Mouse (Mus musculus) neural tube, embryonic 12.5 days (tissue): ENCODE measurements at regions not wholly inside any gene's neighbourhood (a gene's known extent, or its start where the extent isn't known, plus 50 kb on each side); places are given as distances from the start of the nearest gene placed in this dataset.
"Not testable (repeated sequence)": the region's sequence is repeated elsewhere in the genome, so short reads cannot be mapped to it uniquely, and the experiment has no call there.

ENCODE experiments used
- ATAC-seq: fragments of 200-750 bp; cut with Nextera tagmentation; 2 replicates; pipeline ENCODE4 v1.8.0; 2017; ENCODE audit warnings: low read depth, mild to moderate bottlenecking, moderate TSS enrichment, moderate library complexity; ENCODE audit not compliant: low FRiP score
- H3K27ac ChIP-seq: fragments of 300-500 bp; sonication (generic); 2 replicates; pipeline ENCODE4 v1.5.1; 2016
- H3K27me3 ChIP-seq: fragments of 300-500 bp; sonication (generic); replicated peaks from 2 replicates; pipeline ENCODE4 v1.6.1; 2016; ENCODE audit warnings: mild to moderate bottlenecking
- H3K36me3 ChIP-seq: fragments of 300-500 bp; sonication (generic); 2 replicates; pipeline ENCODE4 v1.6.1; 2016; ENCODE audit warnings: mild to moderate bottlenecking
- H3K4me1 ChIP-seq: fragments of 300-500 bp; sonication (generic); 2 replicates; pipeline ENCODE4 v1.6.1; 2016
- H3K4me2 ChIP-seq: fragments of 300-500 bp; sonication (generic); replicated peaks from 2 replicates; pipeline ENCODE4 v1.6.1; 2016; ENCODE audit warnings: mild to moderate bottlenecking
- H3K4me3 ChIP-seq: fragments of 300-500 bp; sonication (generic); 2 replicates; pipeline ENCODE4 v1.5.1; 2016
- H3K9ac ChIP-seq: fragments of 300-500 bp; sonication (generic); 2 replicates; pipeline ENCODE4 v1.6.1; 2016; ENCODE audit warnings: mild to moderate bottlenecking
- H3K9me3 ChIP-seq: fragments of 300-500 bp; sonication (generic); 2 replicates; pipeline ENCODE4 v1.6.1; 2016; ENCODE audit warnings: mild to moderate bottlenecking
- WGBS: fragments of 180-500 bp; shearing (Covaris S2); methylation state at CpG from one replicate; pipeline ENCODE4 v1.1.7; 2016; 5-methylcytosine and 5-hydroxymethylcytosine counted together

DNA sequence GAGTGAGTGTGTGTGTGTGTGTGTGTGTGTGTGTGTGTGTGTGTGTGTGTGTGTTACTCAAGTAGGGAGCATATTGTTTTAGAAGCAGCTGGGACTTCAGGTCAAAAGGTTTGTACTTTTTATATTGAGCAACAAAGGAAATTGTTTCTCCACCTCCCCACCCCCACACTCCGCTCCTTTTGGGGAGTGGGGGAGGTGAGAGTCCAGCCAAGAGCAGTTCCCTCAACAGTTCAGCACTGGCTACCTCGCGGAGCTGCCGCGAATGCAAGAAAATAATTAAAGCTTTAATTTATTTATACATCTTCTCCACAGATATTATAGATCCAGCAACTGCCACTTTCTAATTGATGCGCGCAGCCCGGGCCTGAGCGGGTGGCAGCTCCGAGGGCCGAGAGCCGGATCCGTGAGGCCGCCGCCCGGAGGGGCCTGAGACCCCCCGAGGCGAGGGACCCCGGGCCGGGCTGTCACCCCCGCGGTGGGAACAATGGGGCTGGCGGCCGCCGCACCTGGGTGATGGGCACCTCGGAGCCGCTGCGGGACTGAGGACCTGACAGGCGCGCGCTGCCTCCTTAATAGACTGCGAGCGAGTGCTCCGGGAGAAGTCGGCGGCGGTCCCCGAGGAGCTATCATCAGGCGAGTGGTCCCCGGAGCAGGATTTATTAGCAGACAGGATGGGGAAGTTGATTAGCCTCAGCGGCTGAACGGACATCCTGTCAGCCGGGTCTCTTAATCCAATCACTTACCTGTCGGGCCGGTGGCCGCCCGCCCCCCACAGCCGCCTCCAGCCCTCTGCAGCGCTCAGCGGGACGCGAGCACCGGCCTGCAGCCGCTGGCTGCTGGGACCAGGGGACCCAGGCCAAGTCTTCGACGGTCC, 124.4 kb downstream of the Melk start:
- WGBS = under 1% methylated on average over 56 of the region's 56 CpGs

DNA sequence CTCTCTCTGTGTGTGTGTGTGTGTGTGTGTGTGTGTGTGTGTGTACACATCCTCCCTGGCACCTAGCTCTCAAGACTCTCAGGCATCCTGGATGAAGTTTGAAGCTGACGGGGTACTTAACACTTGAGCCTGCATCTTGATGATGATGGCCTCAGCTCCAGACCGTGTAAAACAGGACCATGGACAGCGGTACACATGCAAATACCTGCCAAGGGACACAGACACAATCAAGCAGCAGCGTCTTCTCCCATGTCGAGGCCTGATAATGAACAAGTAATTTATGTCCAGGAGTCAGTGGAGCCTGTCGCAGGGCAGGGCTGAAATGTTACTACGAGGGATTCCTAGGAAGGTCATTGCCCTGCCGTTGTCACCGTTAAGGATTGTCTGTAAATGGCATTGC, 133.9 kb downstream of the Melk start:
- no peaks in the 10 kb centered on the region for H3K9me3 ChIP-seq
- ATAC-seq = no peak
- no peaks in the 10 kb centered on the region for H3K36me3 ChIP-seq
- H3K4me1 ChIP-seq = no peaks in the 10 kb centered on the region
- H3K4me2 ChIP-seq = no peak overlapping the region
- WGBS = 33% methylated on average over 9 of the region's 9 CpGs
- no peak overlapping the region for H3K4me3 ChIP-seq
- no peak overlapping the region for H3K27ac ChIP-seq
- H3K27me3 ChIP-seq = no peaks in the 10 kb centered on the region; the same call in 1 of the 2 replicates
- no peak overlapping the region for H3K9ac ChIP-seq

More for the DNA sequence above, 124.4 kb downstream of the Melk start:
- no peaks in the 10 kb centered on the region for H3K9me3 ChIP-seq
- peak overlapping the region; percentile 42; the same call in 1 of the 2 replicates for H3K27ac ChIP-seq
- H3K4me3 ChIP-seq = peak overlapping the region; percentile 46
- H3K4me2 ChIP-seq = peak overlapping the region; percentile 96
- peaks cover 42% of the 10 kb centered on the region for H3K27me3 ChIP-seq
- ATAC-seq = peak; percentile 69
- H3K4me1 ChIP-seq = peaks cover 13% of the 10 kb centered on the region
- H3K9ac ChIP-seq = peak overlapping the region; percentile 66
- H3K36me3 ChIP-seq = no peaks in the 10 kb centered on the region

DNA sequence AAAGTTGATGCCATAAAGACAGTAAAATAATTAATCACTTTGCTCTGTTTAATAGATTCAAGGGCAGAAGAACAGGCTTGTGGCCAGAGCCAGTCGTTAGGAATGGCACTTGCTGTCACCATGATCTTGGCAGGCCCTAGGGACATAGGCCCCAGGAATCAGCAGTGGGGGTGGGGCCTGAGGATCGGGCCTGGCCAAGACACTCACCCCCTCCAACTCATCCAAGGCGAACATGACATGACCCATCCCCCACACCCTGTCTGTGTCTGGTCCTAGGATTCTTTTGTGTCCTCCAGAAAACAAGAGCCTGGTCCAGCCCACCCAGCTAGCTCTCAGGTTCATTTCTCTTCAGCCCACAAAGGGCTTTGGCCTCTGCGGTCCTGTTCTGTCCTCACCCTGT, 144.8 kb downstream of the Melk start:
- 29% methylated on average over 4 of the region's 4 CpGs for WGBS
- Histone ChIP-seq H3K4me3 (no peak overlapping the region), H3K27me3 (no peaks in the 10 kb centered on the region), H3K36me3 (no peaks in the 10 kb centered on the region), H3K4me2 (no peak overlapping the region), H3K9me3 (no peaks in the 10 kb centered on the region), H3K27ac (no peak overlapping the region), H3K9ac (no peak overlapping the region), H3K4me1 (peaks cover 5% of the 10 kb centered on the region; the same call in 1 of the 2 replicates)
- ATAC-seq = no peak

DNA sequence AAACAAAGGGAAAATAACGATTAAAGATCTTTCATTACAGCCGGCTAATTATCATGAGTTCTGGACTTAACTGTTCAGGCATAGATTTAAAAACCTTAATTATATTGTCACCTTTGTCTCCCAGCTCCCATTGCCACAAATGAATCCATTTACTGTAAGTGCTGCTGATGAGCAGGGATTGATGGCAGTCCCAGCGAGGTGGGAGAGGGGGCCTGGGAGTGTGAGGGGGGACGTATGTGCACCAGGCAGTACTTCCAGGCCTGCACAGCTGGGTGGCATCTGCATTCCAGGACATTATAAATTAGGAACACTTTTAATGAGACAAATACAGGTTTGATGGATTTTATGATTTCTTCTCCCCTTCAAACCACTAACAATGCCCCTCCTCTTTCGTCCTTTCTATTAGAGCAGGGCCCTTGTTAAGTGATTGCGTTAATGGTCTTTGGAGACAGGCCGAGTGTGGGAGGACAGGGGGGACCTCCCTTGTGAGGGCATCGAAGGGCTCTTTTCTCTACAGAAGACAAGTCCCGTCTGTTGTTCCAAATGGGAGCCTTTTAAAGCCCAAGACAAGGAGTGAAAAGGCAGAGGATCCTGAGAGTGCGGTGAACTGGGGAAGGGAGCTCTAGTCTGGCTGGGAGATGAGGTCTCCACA, 150.3 kb downstream of the Melk start:
- H3K9ac ChIP-seq = no peak overlapping the region
- no peak for ATAC-seq
- H3K4me1 ChIP-seq = peaks cover 8% of the 10 kb centered on the region; the same call in 1 of the 2 replicates
- H3K36me3 ChIP-seq = no peaks in the 10 kb centered on the region
- H3K27me3 ChIP-seq = no peaks in the 10 kb centered on the region
- no peak overlapping the region for H3K4me3 ChIP-seq
- H3K27ac ChIP-seq = no peak overlapping the region
- no peaks in the 10 kb centered on the region for H3K9me3 ChIP-seq
- H3K4me2 ChIP-seq = no peak overlapping the region
- WGBS = 32% methylated on average over 10 of the region's 10 CpGs

DNA sequence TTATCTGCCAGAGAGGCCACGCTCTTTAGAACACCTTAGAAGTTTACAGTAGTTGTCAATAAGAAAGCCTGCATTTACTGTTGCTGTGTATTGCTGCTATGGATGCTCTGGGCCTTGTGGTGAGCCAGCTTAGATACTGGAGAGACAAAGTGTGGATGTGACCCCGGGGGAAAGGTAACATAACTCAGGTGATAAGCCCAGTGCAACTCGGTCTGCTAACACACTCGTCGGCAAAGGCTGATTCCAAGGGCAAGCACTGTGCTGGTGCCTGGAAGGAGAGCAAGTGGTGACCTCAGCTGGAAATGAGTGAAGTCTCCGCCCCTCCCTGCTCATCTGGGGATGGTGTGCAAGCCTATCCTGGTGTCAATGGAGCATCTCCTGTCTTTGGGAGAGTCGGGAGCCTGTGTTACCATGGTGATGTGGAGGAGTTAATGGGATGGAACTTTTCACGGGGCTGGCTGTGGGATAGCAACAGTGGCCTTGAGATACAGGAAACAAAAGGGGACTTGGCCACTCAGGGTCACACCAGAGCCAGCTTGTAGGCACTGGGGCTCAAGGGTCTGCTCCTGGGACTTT, 151.5 kb downstream of the Melk start:
- ATAC-seq = peak; percentile 72
- Histone ChIP-seq H3K27ac (no peak overlapping the region), H3K27me3 (no peaks in the 10 kb centered on the region), H3K4me3 (no peak overlapping the region), H3K36me3 (no peaks in the 10 kb centered on the region), H3K9ac (no peak overlapping the region), H3K4me2 (no peak overlapping the region), H3K4me1 (peaks cover 8% of the 10 kb centered on the region; the same call in 1 of the 2 replicates), H3K9me3 (no peaks in the 10 kb centered on the region)
- WGBS = 48% methylated on average over 8 of the region's 8 CpGs

DNA sequence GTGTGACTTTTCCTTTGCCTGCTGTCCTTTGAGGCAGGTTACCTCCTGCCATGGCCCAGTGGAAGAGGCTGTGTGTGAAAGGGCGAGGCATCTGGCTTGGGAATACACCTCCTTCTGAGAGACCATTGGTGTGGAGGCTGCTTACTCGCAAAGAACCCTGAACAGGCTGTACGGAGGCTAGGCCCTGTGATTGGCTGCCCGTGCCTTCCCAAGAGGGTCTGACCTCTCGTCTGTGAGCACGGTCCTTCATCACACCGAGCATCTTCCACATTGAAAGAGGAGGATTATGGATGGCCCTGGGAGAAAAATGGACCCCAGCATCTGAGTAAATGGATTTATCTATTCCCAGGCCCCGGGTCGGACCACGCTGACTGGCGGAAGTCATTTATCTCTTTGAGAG, 152.9 kb downstream of the Melk start:
- Histone ChIP-seq H3K27ac (peak overlapping the region; percentile 26; the same call in 1 of the 2 replicates), H3K27me3 (no peaks in the 10 kb centered on the region), H3K4me1 (peaks cover 8% of the 10 kb centered on the region; the same call in 1 of the 2 replicates), H3K36me3 (no peaks in the 10 kb centered on the region), H3K9me3 (no peaks in the 10 kb centered on the region), H3K9ac (no peak overlapping the region), H3K4me3 (no peak overlapping the region), H3K4me2 (no peak overlapping the region)
- 74% methylated on average over 11 of the region's 11 CpGs for WGBS
- ATAC-seq = no peak

DNA sequence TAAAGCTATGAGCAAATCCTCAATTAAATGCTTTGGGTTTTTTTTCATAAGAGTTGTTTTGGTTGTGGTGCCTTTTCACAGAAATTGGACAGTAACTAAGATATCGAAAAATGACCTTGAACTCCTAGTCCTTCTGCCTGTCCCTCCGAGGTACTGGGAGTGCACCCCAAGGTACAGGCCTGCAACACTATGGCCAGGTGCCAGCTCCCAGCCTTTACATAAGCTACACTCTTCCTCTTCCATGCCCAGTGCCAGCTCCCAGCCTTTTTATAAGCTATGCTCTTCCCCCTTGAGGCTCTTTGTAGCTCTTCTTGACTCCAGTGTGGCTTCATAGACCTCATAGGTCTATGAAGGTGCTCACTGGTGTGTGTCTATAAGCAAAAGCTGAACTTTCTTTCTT, 155.2 kb downstream of the Melk start:
- H3K27me3 ChIP-seq = no peaks in the 10 kb centered on the region
- H3K36me3 ChIP-seq = no peaks in the 10 kb centered on the region
- no peak overlapping the region for H3K4me3 ChIP-seq
- H3K4me1 ChIP-seq = peaks cover 8% of the 10 kb centered on the region; the same call in 1 of the 2 replicates
- H3K27ac ChIP-seq = no peak overlapping the region
- H3K9me3 ChIP-seq = no peaks in the 10 kb centered on the region
- WGBS = 92% methylated on average over 2 of the region's 2 CpGs
- no peak overlapping the region for H3K4me2 ChIP-seq
- ATAC-seq = no peak
- H3K9ac ChIP-seq = no peak overlapping the region

DNA sequence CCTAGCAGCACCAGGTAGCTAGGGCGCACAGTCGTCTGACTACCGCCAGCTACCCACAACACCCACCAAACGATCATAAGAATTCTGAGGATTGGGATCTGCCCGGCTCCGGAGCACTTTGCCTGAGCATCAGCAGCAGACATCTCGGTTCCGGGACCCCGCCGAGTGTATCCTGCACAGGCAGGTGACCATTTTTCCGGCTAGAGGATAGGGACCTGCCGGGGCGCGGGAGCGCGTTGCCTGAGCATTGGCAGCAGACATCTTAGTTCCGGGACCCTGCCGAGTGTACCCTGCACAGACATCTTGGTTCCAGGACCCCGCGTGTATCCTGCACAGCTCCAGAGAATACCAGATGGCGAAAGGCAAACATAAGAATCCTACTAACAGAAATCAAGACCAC, 172.8 kb downstream of the Melk start:
- not testable (repeated sequence) for ATAC-seq, H3K36me3 ChIP-seq
- 90% methylated on average over 21 of the region's 21 CpGs for WGBS

More for the DNA sequence above, 172.8 kb downstream of the Melk start:
- not testable (repeated sequence) for H3K4me1 ChIP-seq, H3K27ac ChIP-seq, H3K27me3 ChIP-seq, H3K4me2 ChIP-seq, H3K9ac ChIP-seq, H3K4me3 ChIP-seq, H3K9me3 ChIP-seq
